In the genomic region with DNA sequence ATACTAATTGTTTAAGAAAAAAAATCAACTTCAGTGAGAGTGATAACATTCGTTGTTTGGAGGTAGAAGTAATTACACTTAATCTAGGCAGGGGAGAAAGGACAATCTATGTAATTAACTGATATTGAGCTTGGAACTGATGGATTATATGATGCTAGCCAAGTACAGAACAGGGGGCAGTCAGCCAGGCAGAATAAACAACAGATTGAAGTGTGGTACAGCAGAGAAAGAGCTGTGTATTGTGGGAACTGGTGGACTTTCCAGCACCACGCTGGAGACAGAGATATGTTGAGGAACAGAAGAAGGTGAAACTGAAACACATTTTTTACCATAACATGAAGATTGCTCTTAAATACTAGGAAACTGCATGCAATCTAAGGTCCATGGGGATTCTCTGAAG, we compare ENCODE assay signal across 9 mouse cellular contexts.
"Had no signal": no experiment of that assay in that cellular context is flagged by ENCODE, and none has a peak within 500 bp of the region (broad histone marks: within the 10 kb centered on the region; RNA-seq: fewer than 3 reads in every experiment).

No protein-coding gene starts in this region.

- DNase-seq: kidney, postnatal 14 days; liver; liver, embryonic 13.5 days; liver, postnatal 0 days; lung, postnatal 14 days; right cerebral cortex, postnatal 14 days; thymus, postnatal 36 days had no signal

- ATAC-seq: intestine, embryonic 16.5 days; liver, postnatal 0 days; midbrain, embryonic 15.5 days had no signal
